Mouse (Mus musculus): Measurements from ENCODE around the gene Rnps1. TPM values are rescaled to one million over a fixed set of nuclear protein-coding genes. Genes with fewer than 3 reads are reported as not detected.

The Rnps1 gene
- polyA plus RNA-seq, 1 experiment from 2014 or later = 317 TPM

GRCm38 (mm10) chr17:24473612-24474275, 59.4 kb downstream of the Rnps1 start, which contains the start of gene Bricd5:
Gene Bricd5, plus strand, starts transcription at chr17:24473884.
- ATAC-seq (ENCODE audit: insufficient number of reproducible peaks, insufficient read depth, low FRiP score, low TSS enrichment, low read depth) = no peak
- H3K36me3 ChIP-seq = peaks cover 40% of the 10 kb centered on the region
- H3K4me2 ChIP-seq = peak within 1 kb of the TSS; percentile 99
- peak within 1 kb of the TSS; percentile 51; the same call in 1 of the 2 replicates for H3K27ac ChIP-seq
- H3K27me3 ChIP-seq = no peaks in the 10 kb centered on the region
- 57% methylated on average over 6 of the region's 6 CpGs for WGBS
- H3K9me3 ChIP-seq = no peaks in the 10 kb centered on the region
- H3K9ac ChIP-seq = 0 out of 2 replicates have a peak within 1 kb of the TSS, but pooled peaks have one; percentile 91
- peak within 1 kb of the TSS; percentile 9; the same call in 1 of the 2 replicates for H3K4me3 ChIP-seq
- H3K4me1 ChIP-seq = peaks cover 53% of the 10 kb centered on the region

- Histone ChIP-seq H3K9me3 (no peaks in the 10 kb centered on the region), H3K36me3 (peaks cover 40% of the 10 kb centered on the region), H3K4me1 (peaks cover 53% of the 10 kb centered on the region), H3K27me3 (no peaks in the 10 kb centered on the region), H3K4me3 (no peak overlapping the region), H3K9ac (no peak overlapping the region), H3K4me2 (no peak overlapping the region), H3K27ac (no peak overlapping the region; the same call in 1 of the 2 replicates)
- ATAC-seq (ENCODE audit: insufficient number of reproducible peaks, insufficient read depth, low FRiP score, low TSS enrichment, low read depth) = no peak
- WGBS = 57% methylated on average over 5 of the region's 5 CpGs
These were observed 60.2 kb downstream of the Rnps1 start for GRCm38 (mm10) chr17:24474557-24474956.

Other genes with a start within 250 kb of the Rnps1 start
- 420 and 448 TPM in 2 replicates for gene Atp6v0c, start 244.9 kb upstream of the Rnps1 start, polyA plus RNA-seq (2015; fragmentation: Nextera tagmentation; extraction: Ambion mirVana)
- 10.2 and 10.3 TPM in 2 replicates for gene Tbc1d24, start 209.0 kb upstream of the Rnps1 start, polyA plus RNA-seq (2015; fragmentation: Nextera tagmentation; extraction: Ambion mirVana)
- 13.0 and 14.0 TPM in 2 replicates for gene Ntn3, start 205.0 kb upstream of the Rnps1 start, polyA plus RNA-seq (2015; fragmentation: Nextera tagmentation; extraction: Ambion mirVana)
- 15.7 and 16.3 TPM in 2 replicates for gene Tedc2, start 193.7 kb upstream of the Rnps1 start, polyA plus RNA-seq (2015; fragmentation: Nextera tagmentation; extraction: Ambion mirVana)
- gene Ccnf, start 163.1 kb upstream of the Rnps1 start, polyA plus RNA-seq (2015; fragmentation: Nextera tagmentation; extraction: Ambion mirVana) = 61.9 and 63.1 TPM in 2 replicates
- gene Abca17, start 63.5 kb upstream of the Rnps1 start, polyA plus RNA-seq (2015; fragmentation: Nextera tagmentation; extraction: Ambion mirVana) = not detected in 2 replicates
- gene Abca3, start 62.6 kb upstream of the Rnps1 start, polyA plus RNA-seq (2015; fragmentation: Nextera tagmentation; extraction: Ambion mirVana) = 5.3 and 6.5 TPM in 2 replicates
- gene Eci1, start 12.1 kb downstream of the Rnps1 start, polyA plus RNA-seq (2015; fragmentation: Nextera tagmentation; extraction: Ambion mirVana) = 70.6 and 78.0 TPM in 2 replicates
- gene Dnase1l2, start 28.5 kb downstream of the Rnps1 start, polyA plus RNA-seq (2015; fragmentation: Nextera tagmentation; extraction: Ambion mirVana) = 3.5 and 5.5 TPM in 2 replicates
- 44.4 and 46.4 TPM in 2 replicates for gene E4f1, start 55.7 kb downstream of the Rnps1 start, polyA plus RNA-seq (2015; fragmentation: Nextera tagmentation; extraction: Ambion mirVana)
- 47.4 and 48.7 TPM in 2 replicates for gene Pgp, start 55.8 kb downstream of the Rnps1 start, polyA plus RNA-seq (2015; fragmentation: Nextera tagmentation; extraction: Ambion mirVana)
- not detected in 2 replicates for gene Bricd5, start 59.3 kb downstream of the Rnps1 start, polyA plus RNA-seq (2015; fragmentation: Nextera tagmentation; extraction: Ambion mirVana)
- 32.5 and 33.2 TPM in 2 replicates for gene Mlst8, start 64.5 kb downstream of the Rnps1 start, polyA plus RNA-seq (2015; fragmentation: Nextera tagmentation; extraction: Ambion mirVana)
- gene Caskin1, start 74.0 kb downstream of the Rnps1 start, polyA plus RNA-seq (2015; fragmentation: Nextera tagmentation; extraction: Ambion mirVana) = 3.5 and 5.4 TPM in 2 replicates
- gene Traf7, start 113.4 kb downstream of the Rnps1 start, polyA plus RNA-seq (2015; fragmentation: Nextera tagmentation; extraction: Ambion mirVana) = 96.1 and 97.1 TPM in 2 replicates
- 2.8 and 3.3 TPM in 2 replicates for gene Rab26, start 119.6 kb downstream of the Rnps1 start, polyA plus RNA-seq (2015; fragmentation: Nextera tagmentation; extraction: Ambion mirVana)
- 24.1 and 30.6 TPM in 2 replicates for gene Pkd1, start 135.3 kb downstream of the Rnps1 start, polyA plus RNA-seq (2015; fragmentation: Nextera tagmentation; extraction: Ambion mirVana)
- 60.9 and 69.9 TPM in 2 replicates for gene Tsc2, start 218.1 kb downstream of the Rnps1 start, polyA plus RNA-seq (2015; fragmentation: Nextera tagmentation; extraction: Ambion mirVana)
- gene Nthl1, start 218.1 kb downstream of the Rnps1 start, polyA plus RNA-seq (2015; fragmentation: Nextera tagmentation; extraction: Ambion mirVana) = 24.2 TPM in 2 replicates
- gene Slc9a3r2, start 235.8 kb downstream of the Rnps1 start, polyA plus RNA-seq (2015; fragmentation: Nextera tagmentation; extraction: Ambion mirVana) = 50.2 and 50.4 TPM in 2 replicates
- 0.74 and 1.2 TPM in 2 replicates for gene Npw, start 243.9 kb downstream of the Rnps1 start, polyA plus RNA-seq (2015; fragmentation: Nextera tagmentation; extraction: Ambion mirVana)